Mouse (Mus musculus) embryo, embryonic 11 days (tissue): Measurements from ENCODE around the gene Sh3yl1.

Experiments
- DNase-seq: peaks from one replicate; pipeline ENCODE4 v3.0.0-alpha.2; 2015

Sh3yl1 gene

GRCm38 (mm10) chr12:30911261-30912047, at the start of gene Sh3yl1, which contains the start of gene Acp1:
Gene Sh3yl1, plus strand, starts transcription at chr12:30911668.
Gene Acp1, minus strand, starts transcription at chr12:30911589.
- DNase-seq, result peak; percentile 97

DNA sequence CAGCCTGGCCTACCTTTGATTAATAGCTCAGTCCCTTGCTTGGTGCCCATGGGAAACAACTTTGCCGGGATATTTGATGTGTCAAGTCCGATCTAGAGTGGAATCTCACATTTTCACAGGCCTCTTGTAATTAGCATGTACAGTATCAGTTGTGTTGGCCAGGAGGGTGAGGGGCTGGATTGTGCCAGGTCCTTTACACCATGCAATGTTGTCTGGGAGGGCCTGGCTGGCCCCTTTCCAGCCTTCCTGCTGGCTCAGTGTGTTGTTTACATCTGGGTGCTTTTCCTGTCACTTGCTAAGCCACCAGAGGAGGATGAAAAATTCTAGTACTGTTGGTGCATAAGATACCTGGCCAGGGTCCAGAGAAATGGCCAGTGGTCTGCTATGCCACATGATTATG, 47.1 kb upstream of the Sh3yl1 start:
- no peak for DNase-seq

GRCm38 (mm10) chr12:30865781-30866180, 45.7 kb upstream of the Sh3yl1 start:
- DNase-seq, result no peak

GRCm38 (mm10) chr12:30879447-30879846, 32.0 kb upstream of the Sh3yl1 start:
- no peak for DNase-seq

DNA sequence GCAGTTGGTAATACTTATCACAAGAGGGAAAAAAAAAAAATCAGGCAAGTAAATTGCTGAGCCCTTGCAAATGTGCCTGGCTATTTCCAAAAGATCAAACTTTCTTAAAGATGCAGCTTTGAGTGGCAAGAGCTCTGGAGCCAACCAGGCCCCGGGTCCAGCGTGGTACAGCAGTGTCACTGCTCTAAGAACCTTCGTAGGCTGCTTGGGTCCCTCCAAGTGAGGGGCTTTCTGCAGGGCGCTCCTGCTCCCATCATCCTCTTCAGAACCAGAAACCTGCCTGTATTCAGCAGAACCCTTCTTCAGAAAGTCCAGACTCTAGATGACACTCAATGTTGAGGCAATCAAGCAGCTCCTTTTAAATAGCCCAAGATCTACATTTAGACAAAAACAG, 27.9 kb upstream of the Sh3yl1 start:
- DNase-seq, result no peak

DNA sequence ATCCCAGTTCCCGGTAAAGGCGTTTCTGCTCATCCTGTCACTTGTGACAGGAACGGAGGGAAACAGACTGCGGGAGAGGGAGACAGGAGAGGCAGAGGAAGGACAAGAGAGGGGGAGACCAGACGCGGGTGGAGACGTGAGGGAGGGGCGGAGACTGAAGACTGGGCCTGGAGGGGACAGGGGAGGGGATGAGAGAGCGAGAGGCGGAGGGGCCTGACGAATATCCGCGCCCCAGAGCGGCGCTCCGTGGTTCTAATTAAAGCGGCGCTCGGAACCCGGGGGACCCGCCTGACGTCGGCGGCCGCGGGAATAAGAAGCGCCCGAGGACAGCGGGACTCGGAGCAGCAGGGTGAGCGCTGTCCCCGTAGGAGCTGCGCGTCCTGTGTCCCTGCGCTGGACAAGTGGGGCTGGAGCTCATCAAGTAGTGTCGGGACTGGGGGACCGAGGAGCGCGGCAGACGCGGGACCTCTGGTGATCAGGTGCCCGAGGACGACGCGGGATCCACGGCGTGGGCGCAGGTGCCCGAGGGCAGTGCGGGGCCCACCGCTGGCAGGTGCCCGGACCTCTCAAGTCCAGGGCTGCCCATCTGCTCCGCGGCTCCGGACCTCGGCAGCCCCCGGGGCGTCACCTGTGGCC, 27.4 kb upstream of the Sh3yl1 start, which contains the start of gene Alkal2:
TSS of gene Alkal2 (plus strand) at position 337 of the 636 bp plus-strand sequence.
- DNase-seq, result peak; percentile 54

DNA sequence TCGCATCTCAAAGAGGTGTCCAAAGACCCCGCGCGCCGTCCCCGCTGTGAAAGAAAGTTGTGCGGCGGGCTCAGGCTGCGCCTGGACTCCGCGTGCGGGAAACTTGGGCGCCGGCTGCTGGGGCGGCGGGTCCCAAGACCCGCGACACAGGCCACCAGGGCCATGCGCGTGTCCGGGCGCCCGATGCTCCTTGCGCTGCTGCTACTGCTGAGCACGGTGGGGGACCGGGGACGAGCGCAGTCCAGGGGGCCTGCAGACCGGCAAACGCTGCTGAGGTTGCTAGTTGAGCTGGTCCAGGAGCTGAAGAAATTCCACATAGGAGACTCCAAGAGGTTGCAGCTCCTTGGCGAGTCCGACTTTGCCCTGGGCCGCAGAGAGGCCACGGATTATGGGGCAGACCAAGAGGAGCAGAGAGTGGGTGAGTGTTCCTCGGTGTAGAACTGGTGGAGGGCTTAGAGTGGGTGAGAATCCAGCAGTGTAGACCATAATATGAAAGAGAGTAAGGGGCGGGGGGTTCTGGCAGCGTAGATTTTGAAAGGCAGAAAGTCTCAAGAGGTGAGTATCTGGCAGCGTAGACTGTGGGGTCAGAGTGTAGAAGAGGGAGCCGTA, 26.7 kb upstream of the Sh3yl1 start:
- DNase-seq, result peak; percentile 41

- no peak for DNase-seq
These were observed 25.6 kb upstream of the Sh3yl1 start for GRCm38 (mm10) chr12:30885891-30886290.

DNA sequence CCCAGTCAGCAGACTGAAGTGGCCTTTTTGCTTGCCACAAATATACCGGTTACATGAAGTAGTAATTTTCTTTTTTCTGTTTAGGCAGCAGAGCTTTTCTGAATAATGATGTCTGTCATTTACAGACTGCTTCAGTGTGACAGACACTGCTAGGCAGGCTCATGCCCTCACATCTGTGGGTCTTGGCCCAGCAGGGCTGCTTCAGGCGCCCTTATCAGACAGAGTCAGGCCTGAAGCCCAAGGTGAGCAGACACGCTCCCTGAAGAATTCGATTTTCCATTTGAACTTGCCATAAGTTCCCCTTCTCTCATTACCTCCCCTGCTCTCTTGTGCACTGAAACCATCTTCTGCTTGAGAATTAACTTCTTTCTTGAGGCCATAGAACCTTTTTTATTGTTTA, 23.5 kb upstream of the Sh3yl1 start:
- no peak for DNase-seq

DNA sequence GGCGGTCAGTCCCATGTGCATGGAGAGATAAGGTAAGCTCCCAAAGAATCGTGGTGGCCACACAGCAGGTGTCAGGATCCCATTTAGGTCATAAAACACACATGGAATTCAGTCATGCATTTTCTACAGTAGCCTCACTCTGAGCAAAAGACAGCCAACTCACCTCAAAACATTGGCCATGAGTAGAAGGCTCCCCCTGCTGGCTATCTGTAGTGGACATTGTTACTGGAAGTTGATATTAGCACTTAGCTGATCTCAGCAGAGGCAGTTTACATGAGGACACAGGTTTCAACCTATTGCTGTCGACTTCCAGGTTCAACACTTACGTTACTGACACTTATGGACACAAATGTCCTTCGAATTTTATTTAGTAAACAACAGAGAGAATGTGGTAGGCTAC, 21.4 kb upstream of the Sh3yl1 start:
- peak; percentile 83 for DNase-seq

- DNase-seq, result no peak
These were observed 20.0 kb upstream of the Sh3yl1 start for GRCm38 (mm10) chr12:30891438-30891837.

DNA sequence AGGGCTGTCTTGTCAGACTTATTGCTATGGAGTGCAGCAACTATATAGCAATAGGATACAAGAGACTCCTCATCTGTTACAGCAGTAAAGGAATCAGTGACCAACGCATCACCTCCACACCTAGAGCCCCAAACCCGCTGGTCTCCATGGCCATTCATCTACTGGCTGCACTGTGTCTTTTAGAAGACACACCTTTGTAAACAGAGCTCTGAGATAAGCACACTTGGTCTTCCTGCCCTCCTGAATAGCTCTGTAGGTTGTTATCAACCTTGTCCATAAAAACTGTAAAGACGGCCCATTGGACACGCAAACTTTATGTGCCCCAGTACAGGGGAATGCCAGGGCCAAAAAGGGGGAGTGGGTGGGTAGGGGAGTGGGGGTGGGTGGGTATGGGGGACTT, 14.4 kb upstream of the Sh3yl1 start:
- no peak for DNase-seq

- DNase-seq, result no peak
These were observed 2.8 kb upstream of the Sh3yl1 start for GRCm38 (mm10) chr12:30908658-30909057.

DNA sequence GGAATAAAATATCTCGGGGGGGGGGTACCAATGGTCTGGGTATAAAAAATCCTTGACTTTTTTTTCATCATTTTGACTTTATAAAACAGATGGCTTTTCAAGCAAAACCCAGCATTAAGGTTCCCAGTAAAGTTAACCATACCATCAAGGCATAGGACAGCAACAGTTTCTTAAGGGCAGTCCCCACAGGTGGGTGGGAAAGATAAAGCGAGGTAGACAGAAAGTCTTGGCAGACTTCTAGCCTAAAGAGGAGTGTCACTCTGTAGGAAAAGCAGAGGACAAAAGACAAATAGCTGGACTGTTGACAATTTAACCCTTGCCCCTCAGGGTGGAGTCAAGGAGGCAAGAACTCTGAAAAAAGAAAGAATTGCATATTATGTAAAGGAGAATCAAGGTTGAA, 1.6 kb upstream of the Sh3yl1 start:
- DNase-seq, result no peak

GRCm38 (mm10) chr12:30910860-30911259, 608 bp upstream of the Sh3yl1 start:
- DNase-seq, result peak; percentile 14

DNA sequence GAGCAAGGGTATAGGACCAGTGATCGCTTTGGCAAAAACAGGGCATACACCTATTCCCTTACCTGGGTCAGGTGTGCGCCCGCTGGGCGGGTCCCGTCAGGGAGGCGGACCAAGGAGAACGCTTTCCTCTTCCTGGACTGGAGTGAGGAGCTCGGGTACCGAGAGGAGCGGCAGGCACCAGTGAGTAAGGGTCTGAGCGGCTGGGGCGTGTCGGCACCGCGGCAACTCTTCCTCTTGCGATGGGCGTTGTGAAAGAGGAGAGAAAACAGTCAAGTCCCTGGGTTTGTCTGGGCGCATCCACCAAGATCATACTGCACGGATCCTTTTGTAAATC, 547 bp downstream of the Sh3yl1 start:
- peak; percentile 52 for DNase-seq

DNA sequence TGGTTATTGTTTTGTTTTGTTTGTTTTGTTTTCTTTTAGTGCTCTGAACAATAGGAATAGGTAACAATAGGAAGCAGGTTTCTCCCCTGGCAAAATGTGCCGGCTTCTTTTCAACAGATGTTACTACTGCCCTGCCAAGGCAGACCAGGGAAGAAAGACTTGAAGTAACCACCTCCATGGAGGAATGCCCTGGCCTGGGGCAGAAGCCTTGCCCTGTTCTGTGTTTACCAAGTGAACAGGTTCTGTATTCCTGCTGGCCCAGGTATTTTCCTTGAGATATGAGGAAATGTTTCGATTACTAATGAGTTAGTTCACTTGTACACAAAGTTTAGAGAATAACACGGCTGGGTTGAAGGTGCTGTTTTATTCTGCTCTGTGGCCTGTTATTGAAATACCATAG, 1.4 kb downstream of the Sh3yl1 start:
- no peak for DNase-seq

- DNase-seq, result no peak
These were observed 10.9 kb downstream of the Sh3yl1 start for GRCm38 (mm10) chr12:30922401-30922800.

GRCm38 (mm10) chr12:30928182-30928581, 16.7 kb downstream of the Sh3yl1 start:
- DNase-seq, result no peak

GRCm38 (mm10) chr12:30933299-30933698, 21.8 kb downstream of the Sh3yl1 start:
- DNase-seq, result no peak

- DNase-seq, result no peak
These were observed 25.4 kb downstream of the Sh3yl1 start for GRCm38 (mm10) chr12:30936899-30937298.

DNA sequence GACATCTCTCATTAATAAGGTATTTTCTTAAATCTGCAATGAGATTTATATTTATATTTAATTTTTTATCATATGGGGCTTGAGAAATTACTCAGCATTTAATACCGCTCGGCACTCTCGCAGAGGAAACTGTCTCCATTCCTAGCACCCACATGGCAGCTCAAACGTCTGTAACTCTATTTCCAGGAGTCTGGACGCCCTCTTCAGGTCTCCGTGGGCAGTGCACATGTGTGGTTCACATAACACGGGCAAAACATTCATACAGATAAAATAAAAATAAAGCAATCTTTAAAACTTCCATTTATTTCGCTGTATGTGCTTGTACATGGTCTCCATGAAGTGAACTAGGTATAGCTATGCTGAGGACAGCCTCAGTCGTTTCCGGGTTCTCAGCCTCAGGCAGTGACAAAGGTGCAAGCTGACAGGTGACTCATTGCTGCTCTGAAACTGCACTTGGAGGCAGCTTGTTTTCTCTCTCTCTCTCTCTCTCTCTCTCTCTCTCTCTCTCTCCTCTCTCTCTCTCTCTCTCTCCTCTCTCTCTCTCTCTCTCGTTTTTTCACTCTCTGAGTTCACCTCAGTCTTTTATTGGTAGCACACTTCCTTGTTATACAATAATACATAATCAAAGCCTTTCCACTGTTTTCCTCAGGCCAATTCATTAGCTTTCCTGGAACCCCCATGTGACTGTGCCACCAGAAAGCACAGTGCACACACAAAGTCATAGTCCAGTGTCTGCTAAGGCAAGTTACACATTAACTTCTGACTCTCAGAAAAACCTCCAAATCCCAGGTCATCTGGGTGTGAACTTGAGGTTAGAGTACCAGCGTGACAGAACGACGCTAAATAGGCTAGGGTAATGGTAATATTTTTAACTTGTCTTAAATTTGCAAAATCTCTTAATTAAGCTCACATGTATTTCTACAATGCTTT, 31.9 kb downstream of the Sh3yl1 start:
- no peak for DNase-seq

DNA sequence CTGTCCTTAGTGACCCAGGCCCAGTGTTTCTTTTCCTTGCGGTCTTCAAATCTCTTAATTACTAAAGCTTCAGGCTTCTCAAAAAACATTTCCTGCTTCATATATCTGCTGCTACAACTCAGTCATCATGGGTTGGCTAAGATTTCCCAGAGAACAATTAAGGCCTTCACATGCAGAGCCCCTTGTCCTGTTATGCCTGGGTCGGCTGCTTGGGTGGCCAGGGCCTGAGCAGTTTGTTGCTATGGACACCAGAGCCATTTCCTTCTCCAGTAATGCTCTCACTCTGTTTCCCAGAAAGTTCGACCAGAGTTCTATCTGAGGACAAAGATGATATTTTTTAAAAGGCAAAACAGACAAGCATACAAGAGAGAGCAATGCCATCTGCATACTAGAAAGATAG, 32.7 kb downstream of the Sh3yl1 start:
- DNase-seq, result peak; percentile 30
